Mouse (Mus musculus) urinary bladder, postnatal 14 days (tissue): ENCODE data around the gene Ackr3.

Experiments
- DNase-seq: peaks from one replicate; pipeline ENCODE4 v3.0.0; 2021; ENCODE audit warnings: low spot score

Ackr3 gene

GRCm38 (mm10) chr1:90228323-90228697 lies 24.5 kb downstream of the Ackr3 start:
- DNase-seq, result no peak

GRCm38 (mm10) chr1:90230611-90231010 lies 26.8 kb downstream of the Ackr3 start:
- DNase-seq, result no peak

- no peak for DNase-seq
Observed at GRCm38 (mm10) chr1:90231591-90232490, 28.1 kb downstream of the Ackr3 start.

- no peak for DNase-seq
Observed at GRCm38 (mm10) chr1:90232491-90232885, 28.7 kb downstream of the Ackr3 start.

GRCm38 (mm10) chr1:90234620-90235054 lies 30.9 kb downstream of the Ackr3 start:
- peak; percentile 60 for DNase-seq

GRCm38 (mm10) chr1:90236640-90237039 lies 32.9 kb downstream of the Ackr3 start:
- no peak for DNase-seq

- no peak for DNase-seq
Observed at GRCm38 (mm10) chr1:90238095-90238888, 34.5 kb downstream of the Ackr3 start.

GRCm38 (mm10) chr1:90239336-90240225 lies 35.8 kb downstream of the Ackr3 start:
- DNase-seq, result no peak

GRCm38 (mm10) chr1:90240287-90240686 lies 36.5 kb downstream of the Ackr3 start:
- DNase-seq, result no peak

- DNase-seq, result no peak
Observed at GRCm38 (mm10) chr1:90242444-90242989, 38.7 kb downstream of the Ackr3 start.

GRCm38 (mm10) chr1:90244537-90244936 lies 40.8 kb downstream of the Ackr3 start:
- no peak for DNase-seq

- no peak for DNase-seq
Observed at GRCm38 (mm10) chr1:90245533-90245932, 41.8 kb downstream of the Ackr3 start.

GRCm38 (mm10) chr1:90246035-90246434 lies 42.3 kb downstream of the Ackr3 start:
- no peak for DNase-seq

- no peak for DNase-seq
Observed at GRCm38 (mm10) chr1:90246800-90247199, 43.0 kb downstream of the Ackr3 start.

- DNase-seq, result no peak
Observed at GRCm38 (mm10) chr1:90247234-90247633, 43.5 kb downstream of the Ackr3 start.

GRCm38 (mm10) chr1:90247756-90248541 lies 44.2 kb downstream of the Ackr3 start:
- no peak for DNase-seq

GRCm38 (mm10) chr1:90248966-90249735 lies 45.4 kb downstream of the Ackr3 start:
- DNase-seq, result no peak

GRCm38 (mm10) chr1:90250419-90250818 lies 46.6 kb downstream of the Ackr3 start:
- DNase-seq, result no peak

GRCm38 (mm10) chr1:90251156-90251555 lies 47.4 kb downstream of the Ackr3 start:
- DNase-seq, result no peak

GRCm38 (mm10) chr1:90253465-90253864 lies 49.7 kb downstream of the Ackr3 start:
- DNase-seq, result no peak
